Mouse (Mus musculus) monocyte, adult 59 days (primary cell): ENCODE results near the gene Smok3a. TPM values are rescaled to one million over a fixed set of nuclear protein-coding genes. Genes with fewer than 3 reads are reported as not detected.

Experiments
- total RNA-seq, 2 experiments: library from RNA; stranded (reverse); gene quantifications; one replicate each; pipeline ENCODE4 v1.2.4; 2023

The Smok3a gene
- total RNA-seq: not detected

GRCm38 (mm10) chr5:138020961-138021479, at the start of gene Smok3a, which contains the start of gene Smok3b:
TSS of gene Smok3a (plus strand) at chr5:138021261.
TSS of gene Smok3b (plus strand) at chr5:138021429.

GRCm38 (mm10) chr5:137981300-137981699, 39.8 kb upstream of the Smok3a start, which contains the start of gene Azgp1:
TSS of gene Azgp1 (plus strand) at chr5:137981520.

GRCm38 (mm10) chr5:138052894-138053293, 31.8 kb downstream of the Smok3a start, which contains the start of gene Smok3c:
TSS of gene Smok3c (plus strand) at chr5:138053194.

Other genes starting within 250 kb of the Smok3a start
- 10 to 100 TPM; 19.3 to 22.4 TPM for gene Ppp1r35, start 242.4 kb upstream of the Smok3a start, total RNA-seq
- 10 to 100 TPM; 45.3 to 50.6 TPM for gene Mepce, start 233.6 kb upstream of the Smok3a start, total RNA-seq
- gene Zcwpw1, start 233.5 kb upstream of the Smok3a start, total RNA-seq: 1 to 10 TPM; 3.7 to 5.0 TPM
- gene Pilra, start 185.0 kb upstream of the Smok3a start, total RNA-seq: 100 to 1,000 TPM; 435 to 464 TPM
- gene Pilrb1, start 163.2 kb upstream of the Smok3a start, total RNA-seq: 100 to 1,000 TPM; 320 to 398 TPM
- 100 to 1,000 TPM; 304 to 357 TPM for gene Pilrb2, start 149.4 kb upstream of the Smok3a start, total RNA-seq
- not detected for gene Cyp3a13, start 99.6 kb upstream of the Smok3a start, total RNA-seq
- gene Gjc3, start 58.2 kb upstream of the Smok3a start, total RNA-seq: not detected
- not detected for gene Azgp1, start 39.7 kb upstream of the Smok3a start, total RNA-seq
- not detected for gene Smok3b, start 168 bp downstream of the Smok3a start, total RNA-seq
- gene Smok3c, start 31.9 kb downstream of the Smok3a start, total RNA-seq: not detected
- gene Zkscan1, start 63.8 kb downstream of the Smok3a start, total RNA-seq: 10 to 100 TPM; 11.2 to 12.3 TPM
- 1 to 10 TPM; 7.0 to 7.9 TPM for gene Zscan21, start 95.6 kb downstream of the Smok3a start, total RNA-seq
- 1 to 10 TPM; 2.5 to 3.6 TPM for gene Zfp113, start 134.5 kb downstream of the Smok3a start, total RNA-seq
- 10 to 100 TPM; 45.2 to 52.4 TPM for gene Cops6, start 139.8 kb downstream of the Smok3a start, total RNA-seq
- gene Ap4m1, start 150.7 kb downstream of the Smok3a start, total RNA-seq: 10 to 100 TPM; 44.6 to 51.6 TPM
- 10 to 100 TPM; 22.7 to 24.9 TPM for gene Mcm7, start 151.2 kb downstream of the Smok3a start, total RNA-seq
- gene Taf6, start 166.2 kb downstream of the Smok3a start, total RNA-seq: 10 to 100 TPM; 22.3 to 23.2 TPM
- 10 to 100 TPM; 12.7 to 16.3 TPM for gene Cnpy4, start 166.2 kb downstream of the Smok3a start, total RNA-seq
- 1 to 10 TPM; 3.1 to 4.2 TPM for gene Mblac1, start 173.1 kb downstream of the Smok3a start, total RNA-seq
- 1 to 10 TPM; 6.4 to 8.4 TPM for gene Nxpe5, start 204.6 kb downstream of the Smok3a start, total RNA-seq
- 10 to 100 TPM; 77.4 to 83.2 TPM for gene Lamtor4, start 234.2 kb downstream of the Smok3a start, total RNA-seq
- gene BC037034, start 242.8 kb downstream of the Smok3a start, total RNA-seq: 10 to 100 TPM; 54.7 to 72.0 TPM